Comparison of ENCODE assay signal across 9 mouse cellular contexts in the genomic region with DNA sequence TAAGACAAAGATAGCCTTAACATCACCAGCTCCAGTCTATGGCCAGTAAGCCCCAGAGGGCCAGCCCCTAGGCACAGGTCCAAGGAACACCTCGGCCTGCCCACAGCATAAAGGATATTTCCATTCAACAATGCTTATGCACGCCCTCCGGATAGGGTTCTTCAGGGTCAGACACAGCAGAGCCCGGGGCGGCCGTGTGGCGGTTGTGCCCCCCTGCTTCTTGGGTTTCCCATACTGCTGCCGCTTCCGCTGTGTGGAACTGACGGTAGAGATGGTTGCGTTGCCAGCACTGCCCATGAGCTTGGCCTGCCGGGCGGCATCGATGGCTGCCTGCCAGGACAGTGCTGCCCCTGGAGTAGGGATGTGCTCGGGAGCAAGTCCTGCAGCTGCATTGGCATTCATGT.
A peak's percentile ranks its signal among the peaks of the same experiment; 100 is the strongest.
DNase-seq lines count a peak whose midpoint lies in the region; ATAC-seq and TF ChIP-seq lines count a peak whose summit lies in the region.
"Had no signal": no experiment of that assay in that cellular context is flagged by ENCODE, and none has a peak within 500 bp of the region (broad histone marks: within the 10 kb centered on the region; RNA-seq: fewer than 3 reads in every experiment).

No protein-coding gene starts in this region.

- peak; percentile 92 for DNase-seq in heart, adult 11 months
- no peak for DNase-seq in heart, adult 8-10 months (ENCODE audit: low spot score)
- DNase-seq in MN1 (ENCODE audit: low spot score): peak; percentile 79
- peak; percentile 72 for DNase-seq in brain, adult 2 months (ENCODE audit: low read depth, low spot score)
- peak; percentile 78 for DNase-seq in hindbrain, postnatal 0 days (ENCODE audit: low spot score)
- DNase-seq in adipocyte (ENCODE audit: low spot score): no peak
- no peak for DNase-seq in thymus, postnatal 25 days
- no peak for DNase-seq in kidney, adult 8-10 months

- WGBS in hindbrain, postnatal 0 days: 40% methylated on average over 15 of the region's 15 CpGs

- H3K27me3 ChIP-seq in hindbrain, postnatal 0 days (ENCODE audit: insufficient read depth, low read length): no peaks in the 10 kb centered on the region
- H3K27me3 ChIP-seq: limb, embryonic 12.5 days had no signal

- TF ChIP-seq CTCF in hindbrain, postnatal 0 days (IDR thresholded peaks at IDR 0.05; ENCODE audit: low read depth): peak; percentile 11; the same call in 1 of the 2 replicates

- peak overlapping the region; percentile 8; the same call in 1 of the 2 replicates for H3K4me3 ChIP-seq in hindbrain, postnatal 0 days (ENCODE audit: low read length)
- H3K4me3 ChIP-seq: limb, embryonic 12.5 days had no signal

- ATAC-seq in hindbrain, postnatal 0 days: peak; percentile 85

- H3K4me1 ChIP-seq in hindbrain, postnatal 0 days (ENCODE audit: insufficient read depth, low read length): 0 out of 2 replicates have a peak, but pooled peaks cover 10% of the 10 kb centered on the region

- H3K36me3 ChIP-seq in hindbrain, postnatal 0 days (ENCODE audit: insufficient read depth, low read length): 0 out of 2 replicates have a peak, but pooled peaks cover 6% of the 10 kb centered on the region

- H3K9me3 ChIP-seq in hindbrain, postnatal 0 days (ENCODE audit: low read length): no peaks in the 10 kb centered on the region
- H3K9me3 ChIP-seq: limb, embryonic 12.5 days had no signal

- no peak overlapping the region for H3K27ac ChIP-seq in hindbrain, postnatal 0 days
- H3K27ac ChIP-seq: limb, embryonic 12.5 days had no signal

- peak overlapping the region; percentile 42 for H3K4me2 ChIP-seq in hindbrain, postnatal 0 days (ENCODE audit: low read depth, low read length)
- H3K4me2 ChIP-seq: limb, embryonic 12.5 days had no signal

- H3K9ac ChIP-seq in hindbrain, postnatal 0 days (replicated peaks; ENCODE audit: low read length): no peak overlapping the region
- H3K9ac ChIP-seq: limb, embryonic 12.5 days had no signal

Comparison
In these comparisons a context has a peak if more than half of its experiments do, and no peak if none do; other contexts are left out.
1. DNase-seq: peak in heart, adult 11 months (single experiment), MN1 (single experiment), brain, adult 2 months (single experiment) and hindbrain, postnatal 0 days (single experiment); none in heart, adult 8-10 months (single experiment), adipocyte (single experiment), thymus, postnatal 25 days (single experiment) and kidney, adult 8-10 months (0 of 2).